8 mouse cellular contexts compared by ENCODE assay signal in genomic region chr7:80660619-80661018, GRCm38 (mm10). TPM values are rescaled to one million over a fixed set of nuclear protein-coding genes. Genes with fewer than 3 reads are reported as not detected.
A peak's percentile ranks its signal among the peaks of the same experiment; 100 is the strongest.
DNase-seq lines count a peak whose midpoint lies in the region; ATAC-seq lines count a peak whose summit lies in the region.

No protein-coding gene starts in this region.

- no peaks in the 10 kb centered on the region for H3K36me3 ChIP-seq in midbrain, embryonic 14.5 days (ENCODE audit: control insufficient read depth, insufficient read depth, low read length)
- H3K36me3 ChIP-seq in midbrain, embryonic 10.5 days = no peaks in the 10 kb centered on the region

- WGBS in midbrain, embryonic 14.5 days = 66% methylated on average over 4 of the region's 4 CpGs
- 77% methylated on average over 4 of the region's 4 CpGs for WGBS in midbrain, embryonic 10.5 days

- no peaks in the 10 kb centered on the region for H3K27me3 ChIP-seq in midbrain, embryonic 14.5 days (ENCODE audit: control insufficient read depth, insufficient read depth, low read length)
- no peaks in the 10 kb centered on the region for H3K27me3 ChIP-seq in midbrain, embryonic 10.5 days (ENCODE audit: low read depth, poor library complexity, severe bottlenecking)

- H3K4me3 ChIP-seq in midbrain, embryonic 14.5 days (replicated peaks; ENCODE audit: low read depth, low read length) = no peak overlapping the region
- no peak overlapping the region for H3K4me3 ChIP-seq in midbrain, embryonic 10.5 days

- peak; percentile 74 for DNase-seq in midbrain, embryonic 14.5 days
- no peak for DNase-seq in midbrain, embryonic 10.5 days (ENCODE audit: low spot score)
- DNase-seq in cerebellum, adult 9-10 months = peak; percentile 96
- DNase-seq in heart, adult 9 months (ENCODE audit: low spot score in 2 of 2) = peak; percentile 87 to 90
- peak; percentile 71 for DNase-seq in left cerebral cortex, adult 11 months (ENCODE audit: low spot score)
- DNase-seq in ovary, adult 18-20 months (ENCODE audit: low spot score) = peak; percentile 60
- no peak for DNase-seq in c-Kit-positive CD71-positive TER-119-positive erythroid progenitor cells, embryonic 14.5 days (ENCODE audit: low spot score)

- H3K4me1 ChIP-seq in midbrain, embryonic 14.5 days (ENCODE audit: control insufficient read depth, insufficient read depth, low read length) = peaks cover 4% of the 10 kb centered on the region
- peaks cover 6% of the 10 kb centered on the region; the same call in 1 of the 2 replicates for H3K4me1 ChIP-seq in midbrain, embryonic 10.5 days

- no peak overlapping the region for H3K4me2 ChIP-seq in midbrain, embryonic 14.5 days (ENCODE audit: low read length)

- peak overlapping the region; percentile 5; the same call in 1 of the 2 replicates for H3K27ac ChIP-seq in midbrain, embryonic 14.5 days (replicated peaks; ENCODE audit: low read depth, low read length)
- H3K27ac ChIP-seq in midbrain, embryonic 10.5 days (replicated peaks) = no peak overlapping the region

- no peaks in the 10 kb centered on the region for H3K9me3 ChIP-seq in midbrain, embryonic 14.5 days (ENCODE audit: control insufficient read depth, low read length)
- H3K9me3 ChIP-seq in midbrain, embryonic 10.5 days (replicated peaks) = no peaks in the 10 kb centered on the region

- peak; percentile 60; the same call in 1 of the 2 replicates for ATAC-seq in midbrain, embryonic 14.5 days (ENCODE audit: low FRiP score, low TSS enrichment)
- ATAC-seq in megakaryocyte progenitor cell, adult 5-6 weeks (replicated peaks; ENCODE audit: poor library complexity) = no peak

- no peak overlapping the region for H3K9ac ChIP-seq in midbrain, embryonic 14.5 days (replicated peaks; ENCODE audit: low read length)

RNA-seq across cellular contexts. Expression of gene Crtc3, which starts 28.1 kb away (rescaled TPM):
- polyA plus RNA-seq in midbrain, embryonic 14.5 days (2014; fragmentation: Nextera tagmentation; extraction: Ambion mirVana) = 11.7 and 14.0 TPM in 2 replicates
- 8.4 and 9.3 TPM in 2 replicates for polyA plus RNA-seq in midbrain, embryonic 10.5 days (2016; fragmentation: Nextera tagmentation; extraction: Ambion mirVana)
- total RNA-seq in megakaryocyte progenitor cell, adult 5-6 weeks (2015) = 18.3 and 26.9 TPM in 2 replicates
- total RNA-seq in megakaryocyte progenitor cell, adult 5-6 weeks (2017) = 5.6 and 16.3 TPM in 2 replicates

Comparison
In these comparisons a context has a peak if more than half of its experiments do, and no peak if none do; other contexts are left out.
1. DNase-seq: peak in midbrain, embryonic 14.5 days (single experiment), cerebellum, adult 9-10 months (single experiment), heart, adult 9 months (2 of 2), left cerebral cortex, adult 11 months (single experiment) and ovary, adult 18-20 months (single experiment); none in midbrain, embryonic 10.5 days (single experiment) and c-Kit-positive CD71-positive TER-119-positive erythroid progenitor cells, embryonic 14.5 days (single experiment).